Mouse (Mus musculus): Measurements from ENCODE around the gene Cav3. TPM values are rescaled to one million over a fixed set of nuclear protein-coding genes. Genes with fewer than 3 reads are reported as not detected.

The Cav3 gene
- total RNA-seq, 2 experiments from 2014 or later = 2.8 to 7.4 TPM

DNA sequence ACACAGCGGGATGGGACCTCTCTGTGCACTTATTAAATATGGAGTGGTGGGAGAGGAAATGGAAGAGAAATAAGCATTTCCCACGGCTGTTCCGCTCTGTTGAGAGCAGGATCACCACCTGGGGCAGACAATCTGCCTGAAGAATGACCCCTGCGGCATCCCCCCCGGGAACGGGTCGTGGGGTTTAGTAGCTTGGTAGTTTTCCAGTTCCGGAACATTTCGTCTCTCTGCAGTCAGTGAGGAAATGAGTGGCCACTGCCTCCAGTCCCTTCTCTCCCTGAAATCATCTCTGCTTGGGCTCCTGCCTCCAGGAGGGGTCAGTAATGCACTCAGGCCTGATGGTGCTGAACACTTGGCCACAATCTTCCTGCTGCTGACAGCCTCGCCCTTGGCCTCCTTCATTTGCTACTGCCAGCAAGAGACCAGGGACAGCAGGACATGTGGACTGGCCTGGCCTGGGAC is 35.3 kb downstream of the Cav3 start:
- DNase-seq (ENCODE audit: low spot score in 2 of 2) = no peak

DNA sequence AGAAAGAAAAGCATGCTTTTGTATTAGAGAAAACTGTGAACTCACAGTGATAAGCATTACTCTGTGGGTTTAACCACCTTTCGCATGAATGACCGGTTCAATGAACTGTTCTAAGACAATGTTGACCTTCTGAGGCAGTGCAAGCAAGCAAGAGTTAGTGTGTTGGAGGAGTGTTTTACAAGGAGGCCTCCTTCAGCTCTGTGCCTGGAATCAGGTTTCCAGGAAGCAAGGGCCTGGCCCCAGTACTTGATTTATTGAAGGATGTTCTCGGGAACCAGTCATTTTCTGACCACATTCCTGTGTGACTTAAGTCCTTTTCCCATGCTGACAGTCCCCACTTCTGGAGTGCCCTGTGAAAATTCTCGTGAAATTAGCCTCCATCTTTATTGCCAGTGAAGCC is 35.9 kb downstream of the Cav3 start:
- no peak for DNase-seq (ENCODE audit: low spot score in 2 of 2)

DNA sequence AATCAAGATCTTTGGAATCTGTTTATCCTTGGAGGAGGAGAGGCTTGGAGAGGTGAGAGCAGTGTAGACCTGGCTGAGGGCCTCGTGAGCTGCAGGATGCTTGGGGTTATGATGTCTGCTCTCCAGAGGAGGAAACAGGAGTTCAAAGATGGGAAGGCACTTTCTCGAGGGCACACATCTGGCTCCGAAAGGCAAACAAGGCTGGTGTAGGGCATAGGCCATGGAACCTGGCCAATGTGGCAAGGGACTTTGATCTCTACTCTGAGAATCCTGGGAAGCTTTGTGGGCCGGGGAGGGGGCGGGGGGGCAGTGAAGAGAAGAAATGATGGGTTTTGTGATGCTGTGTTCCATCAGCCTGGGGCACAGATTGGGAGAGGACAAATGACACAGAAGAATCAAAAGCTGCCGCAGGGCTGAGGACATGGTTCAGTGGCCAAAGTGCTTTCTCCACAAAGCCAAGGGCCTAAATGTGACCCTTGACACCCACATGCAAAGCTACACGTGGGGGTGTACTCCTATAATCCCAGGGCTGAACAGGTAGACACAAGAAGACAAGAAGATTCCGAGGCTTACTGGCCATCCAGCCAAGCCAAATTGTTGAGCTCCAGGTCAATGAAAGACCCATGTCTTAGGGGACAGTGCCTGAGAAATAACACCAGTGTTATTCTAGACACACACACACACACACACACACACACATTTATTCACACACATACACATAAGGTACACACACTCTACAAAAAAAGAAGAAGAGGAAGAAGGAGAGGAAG is 37.2 kb downstream of the Cav3 start:
- no peak for DNase-seq (ENCODE audit: low spot score in 2 of 2)

DNA sequence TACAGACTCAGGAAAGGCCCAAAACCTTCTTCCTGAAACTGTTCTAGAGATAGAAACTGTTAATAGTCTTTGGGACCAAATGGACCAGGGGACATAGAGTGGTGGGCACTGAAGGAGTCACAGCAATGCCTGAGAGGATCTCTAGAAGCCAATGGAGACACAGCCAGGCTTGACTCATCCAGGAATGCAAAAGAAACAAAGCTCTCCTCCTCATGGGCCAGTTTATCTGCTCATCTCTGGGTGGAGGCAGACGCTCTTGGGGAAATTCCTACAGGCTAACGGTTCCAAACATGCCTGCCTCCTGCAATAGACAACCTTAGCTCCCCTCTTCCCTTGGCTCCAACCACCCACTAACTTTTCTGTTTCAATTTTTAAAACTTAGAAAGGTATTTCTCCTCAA is 38.2 kb downstream of the Cav3 start:
- DNase-seq (ENCODE audit: low spot score in 2 of 2) = no peak

DNA sequence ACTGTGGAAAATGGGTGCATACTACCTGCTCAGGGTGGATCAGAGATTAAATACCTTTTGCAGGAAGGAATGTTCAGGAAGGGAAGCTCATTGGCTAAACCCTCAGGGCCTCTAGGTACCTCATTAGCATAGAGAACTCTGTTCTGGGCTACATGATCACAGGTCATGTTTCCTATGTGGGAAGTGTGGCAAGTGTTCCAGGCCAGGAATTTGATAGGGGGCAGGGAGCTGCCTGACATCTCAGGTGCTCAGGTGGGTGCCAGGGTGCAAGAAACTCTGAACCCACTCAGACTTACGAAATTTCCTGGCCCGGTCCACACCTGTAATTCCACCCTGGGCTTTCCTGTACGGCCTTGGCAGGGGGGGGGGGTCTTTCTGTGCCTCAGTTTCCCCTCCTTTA is 39.4 kb downstream of the Cav3 start:
- no peak for DNase-seq (ENCODE audit: low spot score in 2 of 2)

DNA sequence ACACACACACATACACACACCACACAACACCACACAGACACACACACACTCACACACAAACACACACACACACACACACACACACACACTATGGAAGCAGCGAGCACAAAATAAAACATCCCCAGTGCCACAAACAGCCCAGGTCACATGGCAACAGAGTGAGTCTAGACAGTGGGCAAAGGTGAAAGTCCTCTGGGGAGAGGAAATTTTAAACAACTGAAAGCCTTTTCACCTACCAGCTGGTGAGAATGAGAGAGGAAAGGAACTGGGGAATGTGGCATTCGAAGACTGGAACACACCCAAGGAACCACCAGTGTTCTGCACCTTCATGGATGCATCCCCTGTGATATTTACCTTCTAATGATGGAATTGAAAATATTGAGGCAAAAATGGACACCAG is 40.2 kb downstream of the Cav3 start:
- DNase-seq (ENCODE audit: low spot score in 2 of 2) = no peak

DNA sequence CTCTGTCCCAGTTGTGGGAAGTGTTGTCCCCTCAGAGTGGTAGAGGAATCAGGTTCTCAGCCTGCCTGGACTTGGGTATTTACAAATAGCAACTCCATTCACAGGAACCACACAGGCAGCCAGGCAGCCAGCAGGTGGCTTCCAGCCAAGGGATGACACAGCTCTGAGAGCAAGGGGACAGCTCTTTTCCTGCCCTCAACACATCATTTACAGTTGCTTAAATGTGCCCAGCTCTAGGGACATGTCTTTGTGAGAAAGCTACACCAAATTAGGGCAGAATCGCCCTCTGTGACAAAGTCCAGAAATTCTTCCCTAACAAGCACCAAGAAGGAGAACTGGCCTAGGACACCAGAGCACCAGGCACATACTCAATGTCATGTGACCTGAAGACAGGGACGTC is 41.9 kb downstream of the Cav3 start:
- DNase-seq (ENCODE audit: low spot score in 2 of 2) = no peak

DNA sequence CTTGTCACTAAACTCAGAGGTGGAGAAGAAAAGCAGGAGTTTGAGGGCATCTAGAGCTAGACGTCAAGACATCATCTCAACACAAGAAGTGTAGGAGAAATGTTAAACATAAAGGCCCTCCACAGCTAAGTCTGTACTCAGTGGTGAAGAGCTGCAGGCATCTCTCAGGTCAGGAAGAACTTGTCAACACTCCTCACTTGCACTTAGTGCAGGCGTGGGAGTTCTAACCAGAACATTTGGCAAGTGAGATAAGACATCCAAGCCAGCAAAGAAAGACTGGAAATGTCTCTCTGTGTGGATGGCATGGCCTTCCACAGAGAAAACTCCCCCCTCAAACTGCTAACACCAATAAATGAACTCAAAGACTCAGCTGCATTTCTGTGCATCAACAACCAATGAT is 48.3 kb downstream of the Cav3 start:
- DNase-seq (ENCODE audit: low spot score in 2 of 2) = no peak

DNA sequence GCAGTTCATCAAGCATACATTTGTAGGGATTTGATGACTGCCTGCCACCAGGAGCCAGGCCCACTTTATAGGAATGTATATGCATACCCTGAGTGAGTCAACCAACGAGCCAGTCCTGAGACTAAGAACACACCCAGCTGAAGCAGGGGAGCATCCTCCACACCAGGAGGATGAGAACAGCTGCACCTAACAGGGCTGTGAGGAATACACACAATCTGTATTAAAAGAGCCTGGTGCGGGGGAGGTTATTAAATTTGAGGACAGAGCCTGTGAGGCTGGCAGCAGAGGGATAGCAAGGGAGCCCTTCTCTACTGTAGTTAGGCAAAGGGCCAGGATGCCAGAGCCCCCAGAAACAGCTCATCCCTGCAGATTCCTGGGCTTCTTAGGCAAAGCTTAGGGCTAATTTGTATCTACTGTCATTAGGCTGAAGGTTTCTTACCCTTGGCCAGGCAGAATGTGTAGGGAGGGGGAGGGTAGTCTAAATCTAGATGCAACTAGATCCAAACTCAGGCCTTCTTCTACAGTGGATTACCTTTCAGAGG is 50.4 kb downstream of the Cav3 start:
- no peak for DNase-seq (ENCODE audit: low spot score in 2 of 2)

DNA sequence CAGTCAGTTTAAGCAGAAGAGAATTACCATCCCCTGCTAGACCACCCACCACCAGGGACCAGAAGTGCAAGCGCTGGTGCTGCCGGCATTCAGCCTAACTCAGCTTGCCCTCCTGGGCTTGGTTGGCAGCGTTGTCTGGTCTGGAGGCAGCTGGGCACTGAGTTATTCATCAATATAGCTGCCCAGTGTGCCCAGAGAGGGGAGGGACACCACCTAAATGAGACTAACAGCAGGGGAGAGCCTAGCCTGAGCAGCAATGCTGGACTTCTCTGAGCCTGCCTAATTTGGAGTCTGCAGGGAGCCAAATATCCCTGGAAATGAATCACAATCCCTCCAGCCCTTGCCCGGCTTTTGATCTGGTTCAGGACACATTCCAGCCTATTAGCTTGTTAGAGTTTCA is 51.0 kb downstream of the Cav3 start:
- no peak for DNase-seq (ENCODE audit: low spot score in 2 of 2)

DNA sequence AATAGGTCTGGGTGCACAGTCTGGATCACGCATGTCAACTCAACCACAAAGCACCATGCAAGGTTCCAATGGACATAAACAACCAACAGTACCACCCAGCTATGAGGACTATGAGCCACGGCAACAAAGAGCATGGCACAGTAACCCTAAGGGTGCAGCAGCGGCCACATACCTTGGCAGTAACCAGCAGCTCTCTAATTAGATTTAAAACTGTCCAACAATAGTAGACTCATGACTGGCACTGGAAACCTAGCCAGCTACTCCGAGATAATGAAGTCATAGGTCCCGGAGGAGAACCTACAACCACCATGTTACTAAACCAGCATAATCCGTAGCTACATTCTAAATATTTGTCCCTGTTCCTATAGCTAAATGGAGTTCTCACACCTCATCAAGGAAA is 55.3 kb downstream of the Cav3 start:
- no peak for DNase-seq (ENCODE audit: low spot score in 2 of 2)

DNA sequence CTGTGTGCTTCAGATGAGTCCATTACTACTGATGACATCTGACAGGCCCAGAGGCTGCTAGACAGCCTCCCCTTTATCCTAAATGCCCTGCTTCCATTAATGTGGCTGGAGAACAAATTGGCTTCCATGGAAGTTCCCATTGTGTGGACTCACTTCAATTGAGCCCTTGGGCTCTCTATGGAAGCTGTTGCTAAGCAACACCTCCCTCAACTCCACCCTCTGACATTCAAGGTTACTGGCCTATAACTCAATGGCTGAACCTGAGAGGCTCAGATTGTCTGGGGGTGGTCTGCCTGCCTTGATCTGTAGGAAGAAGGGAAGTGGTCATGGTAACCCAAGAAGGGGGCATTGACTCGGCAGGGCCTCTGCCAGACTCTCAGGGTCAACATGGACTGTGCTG is 57.2 kb downstream of the Cav3 start:
- DNase-seq (ENCODE audit: low spot score in 2 of 2) = no peak

DNA sequence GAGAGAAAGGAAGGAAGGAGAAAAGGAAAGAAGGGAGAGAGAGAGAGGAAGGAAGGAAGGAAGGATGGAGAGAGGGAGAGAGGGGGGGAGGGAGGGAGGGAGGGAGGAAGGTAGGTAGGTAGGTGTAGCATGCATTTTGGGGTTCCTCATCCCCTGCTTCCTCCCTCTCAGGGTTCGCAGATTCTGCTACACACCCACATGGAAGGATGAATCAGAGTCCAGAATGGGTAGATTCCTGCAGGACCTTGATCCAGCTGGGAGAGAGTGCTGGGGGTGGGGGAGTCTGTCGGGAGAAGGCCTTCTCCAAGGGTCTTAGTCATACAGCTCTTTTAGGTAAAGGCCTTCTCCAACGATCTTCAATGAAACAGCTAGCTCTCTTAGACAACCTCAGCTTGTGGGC is 58.3 kb downstream of the Cav3 start:
- DNase-seq (ENCODE audit: low spot score in 2 of 2) = no peak

DNA sequence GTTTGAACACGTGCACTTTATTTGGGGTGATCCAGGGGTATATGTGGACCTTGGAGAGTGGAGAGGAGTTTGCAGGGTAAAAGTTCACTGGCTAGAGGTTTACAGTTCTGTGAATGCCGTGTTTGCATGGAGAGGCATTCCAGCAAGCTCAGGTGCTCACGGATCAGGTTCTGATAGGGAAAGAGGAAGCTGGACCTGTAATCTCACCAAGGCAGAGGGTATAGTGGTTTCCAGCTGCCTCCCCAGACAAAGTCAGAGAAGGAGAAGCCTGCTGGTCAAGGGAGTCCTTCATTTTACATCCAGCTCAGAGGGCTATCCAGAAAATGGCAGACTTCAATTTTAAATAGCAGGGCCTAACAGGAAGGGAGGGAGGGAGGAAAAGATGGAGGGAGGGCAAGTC is 58.7 kb downstream of the Cav3 start:
- no peak for DNase-seq (ENCODE audit: low spot score in 2 of 2)

Other genes with a start within 250 kb of the Cav3 start
- gene Lmcd1, start 185.7 kb upstream of the Cav3 start, total RNA-seq (2021) = 10 to 100 TPM; 12.1 to 15.9 TPM
- 1 to 10 TPM; 2.2 TPM for gene Ssu2, start 71.5 kb upstream of the Cav3 start, total RNA-seq (2021)
- 10 to 100 TPM; 53.4 to 66.5 TPM for gene Oxtr, start 30.4 kb downstream of the Cav3 start, total RNA-seq (2021)
- 10 to 100 TPM; 14.8 to 16.0 TPM for gene Rad18, start 237.2 kb downstream of the Cav3 start, total RNA-seq (2021)